Mouse (Mus musculus) liver, embryonic 15.5 days (tissue): ENCODE results near the gene Hsd11b2. TPM values are rescaled to one million over a fixed set of nuclear protein-coding genes. Genes with fewer than 3 reads are reported as not detected.

ENCODE experiments used
- ATAC-seq: fragments of 200-750 bp; cut with Nextera tagmentation; 2 replicates; pipeline ENCODE4 v1.8.0; 2017; ENCODE audit warnings: moderate number of reproducible peaks, mild to moderate bottlenecking, moderate library complexity; ENCODE audit not compliant: insufficient read depth
- H3K27ac ChIP-seq: fragments of 300-500 bp; sonication (generic); replicated peaks from 2 replicates; pipeline ENCODE4 v1.5.1; 2015; ENCODE audit warnings: mild to moderate bottlenecking, inconsistent platforms
- H3K27me3 ChIP-seq: fragments of 300-500 bp; sonication (generic); 2 replicates; pipeline ENCODE4 v1.6.1; 2015; ENCODE audit warnings: mild to moderate bottlenecking, inconsistent platforms
- H3K36me3 ChIP-seq: fragments of 300-500 bp; sonication (generic); replicated peaks from 2 replicates; pipeline ENCODE4 v1.6.1; 2015; ENCODE audit warnings: moderate library complexity, mild to moderate bottlenecking, inconsistent platforms
- H3K4me1 ChIP-seq: fragments of 300-500 bp; sonication (generic); replicated peaks from 2 replicates; pipeline ENCODE4 v1.6.1; 2015; ENCODE audit warnings: inconsistent platforms
- H3K4me2 ChIP-seq: fragments of 300-500 bp; sonication (generic); 2 replicates; pipeline ENCODE4 v1.6.1; 2015; ENCODE audit warnings: moderate library complexity, mild to moderate bottlenecking, inconsistent platforms
- H3K4me3 ChIP-seq: fragments of 300-500 bp; sonication (generic); replicated peaks from 2 replicates; pipeline ENCODE4 v1.5.1; 2015; ENCODE audit warnings: mild to moderate bottlenecking, inconsistent platforms
- H3K9ac ChIP-seq: fragments of 300-500 bp; sonication (generic); 2 replicates; pipeline ENCODE4 v1.6.1; 2015; ENCODE audit warnings: moderate library complexity, mild to moderate bottlenecking, inconsistent platforms
- H3K9me3 ChIP-seq: fragments of 300-500 bp; sonication (generic); replicated peaks from 2 replicates; pipeline ENCODE4 v1.6.1; 2016; ENCODE audit warnings: inconsistent platforms
- WGBS: fragments of 180-500 bp; shearing (Covaris S2); methylation state at CpG from one replicate; pipeline ENCODE4 v1.1.7; 2015; ENCODE audit warnings: mixed read lengths; ENCODE audit not compliant: insufficient replicate concordance; 5-methylcytosine and 5-hydroxymethylcytosine counted together
- polyA plus RNA-seq: library from polyadenylated mRNA; unstranded; fragments of >200 nt; fragmentation: Nextera tagmentation; extraction: Ambion mirVana; gene quantifications from 2 replicates; pipeline ENCODE4 v1.2.1, GENCODE M21; 2015

Hsd11b2 gene
- polyA plus RNA-seq, 1 experiment from 2014 or later = 0.58 TPM

DNA sequence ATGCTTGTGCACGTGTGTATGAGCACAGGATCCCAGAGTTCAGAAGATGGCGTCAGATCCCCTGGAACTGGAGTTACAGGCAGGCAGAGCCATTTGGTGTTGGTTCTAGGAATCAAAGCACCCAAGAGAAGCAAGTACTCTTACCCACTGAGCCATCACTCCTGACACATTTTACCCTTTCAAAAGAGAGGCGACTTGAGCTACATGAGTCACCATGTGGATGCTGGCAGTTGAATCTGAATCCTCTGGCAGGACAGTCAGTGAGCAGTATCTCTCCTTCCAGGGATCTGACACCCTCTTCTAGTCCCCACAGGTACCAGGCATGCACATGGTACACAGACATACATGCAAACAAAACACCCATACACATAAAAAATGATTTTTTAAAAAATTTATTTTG, 30.5 kb upstream of the Hsd11b2 start:
- peaks cover 15% of the 10 kb centered on the region; the same call in 1 of the 2 replicates for H3K4me1 ChIP-seq
- H3K9me3 ChIP-seq = no peaks in the 10 kb centered on the region
- no peak overlapping the region for H3K4me3 ChIP-seq
- no peak overlapping the region for H3K27ac ChIP-seq
- 56% methylated on average over 3 of the region's 3 CpGs for WGBS
- no peak overlapping the region for H3K9ac ChIP-seq
- no peaks in the 10 kb centered on the region for H3K27me3 ChIP-seq
- H3K36me3 ChIP-seq = no peaks in the 10 kb centered on the region
- H3K4me2 ChIP-seq = no peak overlapping the region
- no peak for ATAC-seq

DNA sequence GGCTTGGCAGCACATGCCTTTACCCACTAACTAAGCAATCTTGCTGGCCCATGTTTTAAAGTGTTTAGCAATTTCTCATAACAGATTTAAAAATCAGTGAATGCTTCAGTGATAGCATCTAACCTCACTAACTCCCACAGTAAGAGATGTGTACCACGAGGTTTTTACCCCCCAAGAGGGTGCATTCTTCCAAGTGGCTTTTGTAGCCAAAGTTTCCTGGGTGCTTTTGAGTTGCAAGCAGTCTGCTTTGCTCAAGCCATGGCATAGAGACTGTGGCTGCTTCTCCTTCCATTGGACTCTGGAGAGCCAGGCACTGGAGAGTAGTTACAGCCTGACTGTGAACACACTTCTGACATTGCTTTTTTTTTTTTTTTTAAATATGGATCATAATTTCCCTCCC, 29.3 kb upstream of the Hsd11b2 start:
- Histone ChIP-seq H3K4me1 (peaks cover 15% of the 10 kb centered on the region; the same call in 1 of the 2 replicates), H3K4me3 (no peak overlapping the region), H3K27me3 (no peaks in the 10 kb centered on the region), H3K36me3 (no peaks in the 10 kb centered on the region), H3K9ac (no peak overlapping the region), H3K9me3 (no peaks in the 10 kb centered on the region), H3K4me2 (no peak overlapping the region), H3K27ac (no peak overlapping the region)
- 28% methylated on average over 1 of the region's 1 CpGs for WGBS
- no peak for ATAC-seq

DNA sequence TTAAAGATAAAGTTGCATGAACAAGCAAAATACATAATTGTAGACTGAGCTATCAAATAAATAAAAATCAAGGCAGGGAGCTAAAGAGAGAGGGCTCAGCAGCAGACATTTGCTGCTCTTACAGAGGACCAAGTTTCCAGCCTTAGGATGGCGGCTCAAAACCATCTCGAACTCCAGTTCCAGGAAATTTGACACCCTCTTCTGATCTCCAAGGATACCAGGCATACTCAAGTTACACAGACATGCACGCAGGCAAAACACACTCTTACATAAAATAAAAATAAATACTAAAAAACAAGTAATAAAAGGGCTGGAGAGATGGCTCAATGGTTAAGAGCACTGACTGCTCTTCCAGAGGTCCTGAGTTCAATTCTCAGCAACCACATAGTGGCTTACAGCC, 25.1 kb upstream of the Hsd11b2 start:
- WGBS = 71% methylated on average over 3 of the region's 3 CpGs
- H3K9ac ChIP-seq = no peak overlapping the region
- H3K27ac ChIP-seq = no peak overlapping the region
- no peak for ATAC-seq
- H3K4me1 ChIP-seq = peaks cover 32% of the 10 kb centered on the region
- no peaks in the 10 kb centered on the region for H3K36me3 ChIP-seq
- H3K27me3 ChIP-seq = peaks cover 27% of the 10 kb centered on the region
- H3K9me3 ChIP-seq = no peaks in the 10 kb centered on the region
- no peak overlapping the region for H3K4me3 ChIP-seq
- H3K4me2 ChIP-seq = no peak overlapping the region

DNA sequence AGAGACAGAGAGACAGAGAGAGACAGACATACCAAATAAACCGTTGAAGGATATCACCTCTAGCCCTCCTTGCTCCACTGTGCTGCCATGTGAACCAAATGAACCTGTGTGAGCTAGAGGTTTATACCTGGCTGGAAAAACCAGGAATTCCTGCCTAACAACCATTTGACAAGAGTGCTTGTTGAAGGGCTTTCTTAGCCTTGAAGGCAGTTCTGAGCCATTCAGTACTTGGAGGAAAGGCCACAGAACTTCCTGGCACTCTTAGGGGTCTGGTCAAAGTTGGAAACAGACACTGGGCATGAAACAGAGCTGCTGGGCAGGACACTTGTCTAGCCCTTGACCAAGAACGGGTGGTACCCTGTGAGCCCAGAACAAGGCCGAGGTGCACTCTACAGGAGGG, 24.0 kb upstream of the Hsd11b2 start:
- no peak for ATAC-seq
- Histone ChIP-seq H3K4me1 (peaks cover 32% of the 10 kb centered on the region), H3K4me3 (no peak overlapping the region), H3K9ac (no peak overlapping the region), H3K27me3 (peaks cover 27% of the 10 kb centered on the region), H3K4me2 (no peak overlapping the region), H3K9me3 (no peaks in the 10 kb centered on the region), H3K27ac (no peak overlapping the region), H3K36me3 (no peaks in the 10 kb centered on the region)
- 64% methylated on average over 3 of the region's 3 CpGs for WGBS

DNA sequence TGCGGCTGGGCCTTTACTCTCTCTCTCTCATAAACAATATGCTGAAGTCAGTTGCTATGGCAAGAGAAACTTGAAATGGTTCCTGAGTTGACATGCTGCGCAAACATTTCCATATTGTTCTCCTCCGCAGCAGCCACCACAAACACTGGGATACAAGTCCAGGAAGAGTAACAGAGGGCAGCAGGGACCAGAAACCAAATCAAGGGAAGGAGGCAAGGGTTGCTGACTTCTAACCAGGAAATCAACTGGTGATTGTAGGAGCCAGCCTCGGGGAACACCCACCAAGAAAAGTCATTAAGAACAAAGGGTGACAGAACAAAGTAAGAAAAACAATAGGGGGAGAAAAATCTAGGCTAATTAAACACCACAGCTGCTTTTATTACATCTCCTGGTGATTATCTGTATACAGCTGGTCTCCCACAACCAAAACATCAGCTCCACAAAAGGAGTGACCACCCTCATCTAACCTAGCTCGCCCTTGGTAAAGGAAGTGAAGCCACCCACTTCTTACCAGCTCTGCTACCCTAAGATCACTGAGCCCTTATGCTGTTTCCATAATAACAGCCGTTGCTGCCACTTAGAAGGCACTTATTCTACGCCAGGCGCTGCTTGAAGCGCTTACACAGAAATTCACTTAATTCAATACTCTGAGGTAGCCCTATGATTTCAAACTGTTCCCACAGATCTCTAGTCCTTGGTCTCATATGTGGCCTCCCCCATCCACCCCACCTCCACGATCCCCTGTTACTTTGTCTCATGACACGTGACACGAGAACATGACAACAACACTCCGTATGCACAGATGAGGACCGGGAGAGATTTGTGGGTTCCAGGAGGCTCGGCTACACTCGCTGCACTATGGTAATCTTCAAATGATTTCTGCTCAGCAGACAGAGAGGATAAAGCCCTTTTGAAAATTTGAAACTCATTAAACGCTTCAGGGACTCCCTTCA, 22.9 kb upstream of the Hsd11b2 start:
- Histone ChIP-seq H3K4me1 (peaks cover 33% of the 10 kb centered on the region), H3K27me3 (peaks cover 27% of the 10 kb centered on the region), H3K27ac (no peak overlapping the region), H3K36me3 (no peaks in the 10 kb centered on the region), H3K9me3 (no peaks in the 10 kb centered on the region), H3K9ac (no peak overlapping the region), H3K4me3 (peak overlapping the region; percentile 69; the same call in 1 of the 2 replicates), H3K4me2 (peak overlapping the region; percentile 95)
- ATAC-seq = no peak
- 58% methylated on average over 17 of the region's 17 CpGs for WGBS

DNA sequence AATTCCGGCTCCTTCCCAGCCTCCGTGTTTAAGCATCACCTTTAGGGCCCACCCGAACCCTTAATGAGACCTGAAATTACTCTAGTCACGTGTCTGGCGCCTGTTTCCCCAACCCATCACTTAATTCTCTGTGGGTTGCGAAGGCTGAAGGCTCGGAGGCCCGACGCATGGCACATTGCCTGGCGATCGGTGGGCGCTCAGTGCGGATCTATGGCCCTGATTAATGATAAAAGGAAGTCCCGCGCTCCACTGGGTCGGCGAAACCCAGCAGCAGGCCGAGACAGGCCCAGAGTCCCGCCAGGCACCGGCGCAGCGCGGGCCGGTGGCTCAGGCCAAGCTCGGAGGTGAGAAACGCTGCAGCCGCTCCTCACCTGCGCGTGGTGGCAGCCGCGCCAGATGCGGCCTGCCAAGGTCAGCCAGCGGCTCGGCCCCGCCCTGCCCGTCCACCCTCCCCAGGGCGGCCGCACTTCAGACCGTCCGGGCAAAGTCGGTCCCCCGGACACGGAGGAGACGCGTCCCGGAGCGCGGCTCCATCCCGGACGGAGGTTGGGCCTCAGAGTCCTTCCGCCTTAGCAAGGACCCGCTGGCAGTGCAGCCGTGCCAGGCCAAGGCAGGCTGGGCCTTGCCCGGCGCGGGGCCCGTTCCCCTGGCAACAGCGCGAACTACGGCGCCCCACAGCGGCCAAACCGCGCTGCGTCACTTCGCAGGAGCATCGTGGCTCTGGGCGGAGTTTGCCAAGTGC, 21.9 kb upstream of the Hsd11b2 start, which contains the start of gene Zdhhc1:
Gene Zdhhc1, minus strand, starts transcription at position 464 of the 742 bp plus-strand sequence.
- peak within 1 kb of the TSS; percentile 63 for H3K9ac ChIP-seq
- H3K27me3 ChIP-seq = peaks cover 32% of the 10 kb centered on the region
- peak within 1 kb of the TSS; percentile 69 for H3K4me3 ChIP-seq
- peaks cover 23% of the 10 kb centered on the region for H3K4me1 ChIP-seq
- H3K4me2 ChIP-seq = peak within 1 kb of the TSS; percentile 95
- no peaks in the 10 kb centered on the region for H3K36me3 ChIP-seq
- under 1% methylated on average over 68 of the region's 68 CpGs for whole genome bisulfite sequencing
- peak; percentile 79 for ATAC-seq
- no peaks in the 10 kb centered on the region for H3K9me3 ChIP-seq
- H3K27ac ChIP-seq = no peak within 1 kb of the TSS; the same call in 1 of the 2 replicates

DNA sequence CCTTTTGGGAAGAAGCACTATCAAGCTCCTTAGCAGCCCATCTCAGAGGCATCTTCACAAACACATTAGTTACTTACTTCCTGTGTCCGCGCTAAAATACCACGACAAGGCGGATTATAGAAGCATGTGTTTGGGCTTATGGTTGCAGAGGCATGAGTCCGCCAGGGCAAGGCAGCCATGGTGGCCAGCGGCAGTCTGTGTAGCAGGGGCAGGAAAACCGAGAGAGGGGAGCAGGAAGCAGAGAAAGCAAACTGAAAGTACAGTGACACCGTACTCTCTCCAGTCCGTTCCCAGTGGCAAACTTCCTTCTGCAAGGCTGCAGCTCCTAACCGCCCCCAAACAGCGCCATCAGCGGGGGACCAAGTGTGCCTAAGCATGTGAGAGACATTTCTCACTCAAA, 18.8 kb upstream of the Hsd11b2 start:
- WGBS = 37% methylated on average over 12 of the region's 12 CpGs
- H3K27ac ChIP-seq = no peak overlapping the region
- H3K4me3 ChIP-seq = peak overlapping the region; percentile 34
- H3K4me1 ChIP-seq = peaks cover 20% of the 10 kb centered on the region
- H3K27me3 ChIP-seq = peaks cover 30% of the 10 kb centered on the region
- ATAC-seq = no peak
- H3K4me2 ChIP-seq = peak overlapping the region; percentile 27
- no peaks in the 10 kb centered on the region for H3K36me3 ChIP-seq
- no peak overlapping the region for H3K9ac ChIP-seq
- H3K9me3 ChIP-seq = no peaks in the 10 kb centered on the region

DNA sequence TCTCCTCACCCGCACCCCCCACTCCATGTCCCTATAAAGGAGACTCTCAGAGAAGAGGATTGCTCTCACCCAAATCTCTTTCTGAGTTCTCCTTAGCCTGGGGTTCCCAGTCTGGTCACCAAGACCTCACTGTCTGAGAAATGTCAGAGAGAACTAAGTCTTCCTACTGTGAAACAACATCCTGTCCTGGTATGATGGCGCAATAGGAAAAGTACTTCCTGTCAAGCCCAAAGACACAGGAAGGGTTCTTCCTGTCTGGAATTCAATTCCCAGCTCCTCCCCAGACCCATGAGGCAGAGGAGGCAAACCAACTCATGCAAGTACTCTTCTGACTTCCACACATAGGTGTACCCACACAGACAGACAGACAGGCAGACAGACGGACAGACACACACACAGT, 13.9 kb upstream of the Hsd11b2 start:
- H3K36me3 ChIP-seq = no peaks in the 10 kb centered on the region
- 67% methylated on average over 3 of the region's 3 CpGs for WGBS
- no peak for ATAC-seq

DNA sequence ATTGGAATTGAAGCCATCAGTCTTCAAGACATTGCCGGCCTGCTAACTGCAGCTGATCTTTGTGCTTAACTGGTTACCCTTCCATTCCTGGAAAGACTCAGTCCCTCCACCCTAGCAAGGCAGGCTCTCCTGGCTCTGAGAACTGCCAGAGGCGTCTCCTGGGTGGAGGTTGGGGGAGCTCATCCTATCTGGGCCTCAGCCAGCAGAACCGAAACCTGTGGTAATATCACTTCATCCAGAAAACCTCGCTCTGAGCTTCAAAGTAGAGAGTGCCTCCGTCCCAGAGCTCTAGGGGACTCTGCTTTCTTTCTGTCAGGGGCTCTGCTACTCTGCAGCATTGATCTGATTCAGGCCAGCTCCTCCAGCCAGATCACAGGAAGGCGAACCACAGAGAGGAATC, 11.6 kb upstream of the Hsd11b2 start:
- 56% methylated on average over 6 of the region's 6 CpGs for WGBS
- Histone ChIP-seq H3K36me3 (no peaks in the 10 kb centered on the region), H3K27me3 (no peaks in the 10 kb centered on the region; the same call in 1 of the 2 replicates), H3K4me2 (no peak overlapping the region), H3K4me3 (no peak overlapping the region), H3K9ac (no peak overlapping the region), H3K9me3 (no peaks in the 10 kb centered on the region), H3K4me1 (peaks cover 9% of the 10 kb centered on the region; the same call in 1 of the 2 replicates), H3K27ac (no peak overlapping the region)
- no peak for ATAC-seq

More for the DNA sequence above, 13.9 kb upstream of the Hsd11b2 start:
- peaks cover 4% of the 10 kb centered on the region; the same call in 1 of the 2 replicates for H3K27me3 ChIP-seq
- H3K4me3 ChIP-seq = no peak overlapping the region
- H3K9ac ChIP-seq = no peak overlapping the region
- no peaks in the 10 kb centered on the region for H3K9me3 ChIP-seq
- 0 out of 2 replicates have a peak, but pooled peaks cover 3% of the 10 kb centered on the region for H3K4me1 ChIP-seq
- no peak overlapping the region for H3K4me2 ChIP-seq
- no peak overlapping the region for H3K27ac ChIP-seq

DNA sequence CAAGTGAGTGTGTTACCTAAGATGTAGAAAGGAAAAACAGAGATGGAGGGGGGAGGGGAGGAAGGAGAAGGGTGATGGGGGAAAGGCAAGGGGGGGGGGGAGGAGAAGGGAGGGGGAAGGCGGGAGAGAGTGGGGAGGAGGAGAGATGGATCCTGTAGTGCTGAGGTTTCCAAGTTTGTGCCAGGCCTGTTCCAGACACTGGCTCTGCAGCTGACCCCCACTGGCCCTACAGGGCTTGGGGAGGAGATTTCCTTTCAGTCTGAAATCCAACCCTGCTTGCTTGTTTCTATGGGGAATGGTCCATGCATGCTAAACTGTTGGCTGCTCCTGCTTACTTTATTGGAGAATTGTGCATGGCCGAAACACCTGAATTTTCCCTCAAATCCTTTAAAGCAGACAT, 9.8 kb upstream of the Hsd11b2 start:
- Histone ChIP-seq H3K4me1 (peaks cover 9% of the 10 kb centered on the region; the same call in 1 of the 2 replicates), H3K36me3 (no peaks in the 10 kb centered on the region), H3K9ac (no peak overlapping the region), H3K27me3 (no peaks in the 10 kb centered on the region; the same call in 1 of the 2 replicates), H3K27ac (no peak overlapping the region), H3K4me2 (no peak overlapping the region), H3K4me3 (no peak overlapping the region), H3K9me3 (no peaks in the 10 kb centered on the region)
- ATAC-seq = no peak
- WGBS = 63% methylated on average over 1 of the region's 2 CpGs
